Mouse (Mus musculus): ENCODE data around the gene Khdc4.
A peak's percentile ranks its signal among the peaks of the same experiment; 100 is the strongest.

Gene Khdc4

DNA sequence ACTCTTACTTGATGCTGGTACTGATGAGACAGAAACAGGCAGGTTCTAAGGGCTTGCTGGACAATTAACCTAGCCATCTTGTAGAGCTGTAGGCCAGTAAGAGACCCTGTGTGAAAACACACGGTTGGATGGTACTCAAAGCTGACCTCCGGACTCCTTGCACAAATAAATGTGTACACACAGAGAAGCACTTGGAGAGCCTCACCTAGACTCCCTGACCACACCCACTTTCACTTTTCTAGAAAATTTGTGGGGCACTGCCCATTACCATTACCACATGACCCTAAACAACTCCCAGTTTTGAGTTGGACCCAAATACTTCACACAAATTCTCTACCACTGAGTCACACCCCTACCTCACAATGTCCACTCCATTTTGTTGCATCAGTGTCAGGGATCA, 51.0 kb downstream of the Khdc4 start:
- DNase-seq (ENCODE audit: low spot score) = no peak

DNA sequence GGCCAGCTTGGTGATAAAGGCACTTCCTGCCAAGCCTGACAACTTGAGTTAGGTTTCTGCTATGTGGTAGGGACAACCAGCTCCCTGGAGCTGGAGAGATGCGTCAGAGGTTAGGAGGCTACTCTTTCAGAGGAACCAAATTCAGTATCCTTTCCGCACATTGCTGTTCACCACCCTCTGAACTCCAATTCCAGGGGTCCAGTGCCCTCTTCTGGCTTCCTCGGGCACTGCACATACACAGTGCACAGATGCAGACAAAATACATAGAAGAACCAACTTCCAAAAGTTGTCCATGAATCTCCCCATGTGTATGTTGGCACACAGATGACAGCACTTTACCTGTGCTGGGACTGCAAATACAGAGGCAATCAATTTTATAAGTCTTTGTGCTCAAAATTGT, 53.0 kb downstream of the Khdc4 start:
- DNase-seq (ENCODE audit: low spot score) = no peak

DNA sequence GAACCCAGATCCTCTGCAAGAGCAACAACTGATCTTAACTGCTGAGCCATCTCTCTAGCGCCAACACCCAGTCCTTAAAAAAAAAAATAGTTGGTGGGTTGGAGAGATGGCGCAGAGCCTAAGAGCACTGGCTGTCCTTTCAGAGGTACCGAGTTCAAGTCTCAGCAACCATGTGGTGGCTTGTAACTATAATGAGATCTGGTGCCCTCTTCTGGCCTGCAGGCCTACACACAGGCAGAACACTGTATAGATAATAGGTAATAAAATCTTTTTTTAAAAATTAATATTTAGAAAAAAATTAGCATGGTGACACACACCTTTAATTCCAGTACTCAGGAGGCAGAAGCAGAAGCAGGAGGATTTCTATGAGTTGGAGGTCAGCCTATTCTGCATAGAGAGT, 54.5 kb downstream of the Khdc4 start:
- no peak for DNase-seq (ENCODE audit: low spot score)

DNA sequence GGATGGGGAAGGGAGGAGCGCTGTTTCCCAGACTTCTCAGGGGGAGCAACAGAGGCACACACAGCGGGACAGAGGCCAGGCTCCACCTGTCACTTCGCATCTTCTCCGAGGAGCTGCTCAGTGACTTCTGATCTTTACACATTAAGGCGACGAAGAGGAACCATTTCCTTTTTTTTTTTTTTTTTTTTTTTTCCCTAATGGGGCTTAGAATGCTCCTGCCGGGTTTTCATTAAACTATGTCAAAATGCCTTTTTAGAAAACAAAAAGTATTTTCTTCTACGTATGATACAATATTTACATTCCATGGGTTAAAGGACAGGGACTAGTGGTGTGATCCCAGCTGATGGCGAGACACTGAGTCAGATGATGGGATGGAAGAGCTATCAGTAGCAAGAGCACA, 59.9 kb downstream of the Khdc4 start:
- no peak for DNase-seq (ENCODE audit: low spot score)

DNA sequence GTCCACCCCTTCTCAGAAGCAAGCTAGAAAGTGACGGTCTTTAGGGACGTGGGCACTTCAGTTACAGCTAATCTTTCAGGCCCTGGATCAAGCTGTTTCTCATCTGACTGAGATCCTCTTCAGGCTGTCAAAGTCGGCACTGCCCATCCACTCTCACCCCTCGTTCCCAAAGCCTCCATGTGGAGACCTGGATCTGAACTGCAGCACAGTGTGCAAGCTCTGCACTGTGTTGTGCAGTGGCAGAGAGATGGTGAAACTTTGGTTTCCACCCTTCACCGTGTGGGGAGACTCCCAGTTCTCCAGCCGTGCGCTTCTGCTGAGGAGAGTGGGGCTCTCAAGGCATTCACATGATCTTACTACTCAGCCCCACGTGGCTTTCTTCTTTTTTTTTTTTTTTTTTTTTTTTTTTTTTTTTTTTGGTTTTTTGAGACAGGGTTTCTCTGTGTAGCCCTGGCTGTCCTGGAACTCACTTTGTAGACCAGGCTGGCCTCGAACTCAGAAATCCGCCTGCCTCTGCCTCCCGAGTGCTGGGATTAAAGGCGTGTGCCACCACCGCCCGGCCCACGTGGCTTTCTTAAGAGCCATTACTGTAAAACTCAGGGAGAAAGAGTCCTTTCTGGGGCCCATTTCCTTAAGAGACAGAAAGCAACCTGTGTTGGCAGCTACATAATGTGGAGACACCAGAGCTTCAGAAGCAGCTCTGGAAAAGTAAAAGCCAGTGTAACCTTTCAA, 60.7 kb downstream of the Khdc4 start:
- DNase-seq (ENCODE audit: low spot score) = no peak

DNA sequence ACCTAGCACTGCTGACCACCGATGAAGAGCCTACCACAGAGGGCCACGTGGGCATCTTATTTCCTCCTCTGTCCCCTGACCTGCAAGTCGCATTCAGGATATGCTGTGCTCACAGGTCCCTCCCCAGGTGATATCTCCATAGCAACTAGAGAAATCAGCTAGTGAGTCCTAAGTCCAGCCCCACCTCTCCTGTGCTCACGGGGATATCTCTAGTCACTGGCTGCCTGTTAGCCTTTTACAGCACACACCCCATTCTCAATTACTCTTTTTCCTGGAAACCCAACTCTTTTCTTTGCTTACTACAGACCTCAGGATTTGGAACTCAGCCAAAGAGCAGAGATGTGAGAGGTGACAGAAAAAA, 61.2 kb downstream of the Khdc4 start:
- no peak for DNase-seq (ENCODE audit: low spot score)

DNA sequence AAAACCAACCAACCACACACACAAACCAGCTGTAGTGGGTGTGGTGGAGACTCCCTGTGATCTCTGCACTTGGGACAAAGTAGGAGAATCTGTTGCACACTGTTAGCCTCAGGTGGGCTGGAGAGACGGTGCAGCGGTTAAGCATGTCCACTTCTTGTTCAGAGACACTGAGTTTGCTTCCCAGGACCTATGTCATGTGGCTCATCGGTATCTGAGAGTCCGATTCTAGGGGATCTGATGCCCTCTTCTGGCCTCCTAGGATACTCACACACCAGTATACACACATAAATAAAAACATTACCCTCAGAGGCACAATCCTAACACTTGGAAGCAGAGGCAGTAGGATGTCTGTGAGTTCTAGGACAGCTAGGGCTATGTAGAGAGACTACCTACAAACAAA, 68.7 kb downstream of the Khdc4 start:
- DNase-seq (ENCODE audit: low spot score) = no peak

DNA sequence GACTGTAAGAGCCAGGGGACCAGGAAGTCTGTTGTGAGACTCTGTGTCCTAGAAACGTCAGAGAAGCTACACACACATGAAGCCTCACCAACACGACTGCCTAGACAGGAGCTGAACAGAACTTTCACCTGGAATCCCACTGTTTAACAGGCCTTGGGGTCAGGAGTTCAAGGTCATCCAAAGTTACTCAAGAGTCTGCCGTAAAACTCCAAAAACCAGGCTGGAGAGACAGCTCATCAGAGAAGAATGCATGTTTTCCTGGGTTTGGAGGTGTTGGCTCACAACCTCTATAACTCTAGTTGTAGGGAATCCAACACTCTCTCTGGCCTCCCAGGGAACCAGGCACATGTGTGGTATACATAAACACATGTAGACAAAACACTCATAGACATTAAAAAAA, 69.9 kb downstream of the Khdc4 start:
- no peak for DNase-seq (ENCODE audit: low spot score)

DNA sequence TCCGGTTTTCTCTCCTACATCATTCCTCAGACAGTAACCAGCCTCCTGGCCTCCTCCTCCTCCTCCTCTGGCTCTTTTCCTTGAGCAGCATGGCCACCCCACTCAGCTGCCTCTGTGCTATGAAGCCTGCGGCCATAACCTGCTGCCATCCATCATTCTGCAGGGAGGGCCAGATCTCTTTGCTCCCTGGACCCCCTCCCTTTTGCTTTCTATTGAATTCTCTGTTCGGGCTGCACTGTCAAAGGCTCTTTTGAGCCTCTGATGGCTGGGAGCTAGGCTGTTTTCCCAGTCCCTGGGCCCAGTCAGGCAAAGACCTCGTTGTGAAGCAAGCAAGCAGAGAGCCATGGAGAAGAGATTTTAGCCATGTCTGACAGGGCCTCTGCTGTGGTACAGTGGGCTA, 70.7 kb downstream of the Khdc4 start:
- DNase-seq (ENCODE audit: low spot score) = no peak

DNA sequence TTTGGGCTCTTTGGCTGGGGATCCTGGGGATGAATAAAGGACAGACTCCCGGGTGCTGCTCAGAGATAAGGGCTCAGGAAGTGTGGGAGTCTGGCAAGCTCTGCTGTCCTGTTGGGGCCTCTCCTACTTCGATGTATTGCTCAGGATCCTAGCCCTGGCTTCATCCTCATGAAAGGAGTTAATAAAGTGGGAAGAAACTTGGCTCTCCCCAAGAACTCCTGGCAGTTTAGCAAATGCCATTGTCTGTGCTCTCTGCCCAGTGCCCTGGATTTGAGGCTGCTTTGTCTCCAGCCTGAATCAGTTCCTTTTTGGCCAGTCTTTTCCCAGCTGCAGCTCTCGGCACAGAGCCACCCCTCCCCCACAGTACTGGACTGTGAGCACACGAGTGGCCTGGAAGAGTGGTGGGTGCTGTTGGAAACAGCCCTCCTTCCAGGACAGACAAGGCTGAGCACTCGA, 72.5 kb downstream of the Khdc4 start:
- DNase-seq (ENCODE audit: low spot score) = peak; percentile 73

DNA sequence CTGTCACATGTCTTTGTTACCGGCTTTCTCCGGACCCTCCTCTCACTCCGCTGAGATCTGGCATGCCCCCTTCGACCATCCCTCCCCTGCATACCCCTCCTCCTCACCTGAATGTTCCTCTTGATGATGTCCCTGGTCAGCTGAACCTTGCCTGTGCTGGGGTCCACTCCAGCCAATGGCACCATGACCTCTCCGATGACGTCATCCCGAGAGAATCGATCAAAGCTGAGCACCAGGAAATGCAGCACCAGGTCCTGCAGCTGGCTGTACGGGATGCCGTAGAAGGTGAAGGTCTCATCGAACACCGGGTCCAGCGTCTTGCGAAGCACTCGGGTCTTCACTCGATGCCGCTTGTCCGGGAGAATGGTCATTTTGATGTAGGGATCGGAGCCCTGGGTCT, 76.0 kb downstream of the Khdc4 start:
- DNase-seq (ENCODE audit: low spot score) = no peak

DNA sequence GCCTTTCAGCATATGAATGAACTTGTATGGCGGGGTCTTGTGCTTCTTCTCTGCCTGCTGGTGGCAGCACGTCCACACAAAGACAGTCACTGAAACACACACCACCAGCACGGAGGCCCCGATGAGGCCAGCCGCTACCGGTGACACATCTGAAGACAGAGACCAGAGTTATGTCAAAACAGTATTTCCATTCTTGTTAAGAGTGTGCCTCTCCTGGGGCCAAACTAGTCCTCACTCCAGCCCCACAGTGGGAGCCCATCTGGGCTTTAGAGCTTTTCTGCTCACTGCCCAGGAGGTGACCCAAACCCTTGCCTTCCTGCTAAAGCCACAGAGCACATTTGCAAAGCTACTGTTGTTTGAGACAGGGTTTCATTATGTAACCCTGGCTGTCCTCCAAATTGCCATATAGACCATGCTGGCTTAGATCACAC, 76.8 kb downstream of the Khdc4 start:
- no peak for DNase-seq (ENCODE audit: low spot score)
